Mouse (Mus musculus): ENCODE measurements around the gene Gnb1l. TPM values are rescaled to one million over a fixed set of nuclear protein-coding genes. Genes with fewer than 3 reads are reported as not detected.

Gnb1l gene
- polyA plus RNA-seq, 1 experiment: 13.7 TPM

DNA sequence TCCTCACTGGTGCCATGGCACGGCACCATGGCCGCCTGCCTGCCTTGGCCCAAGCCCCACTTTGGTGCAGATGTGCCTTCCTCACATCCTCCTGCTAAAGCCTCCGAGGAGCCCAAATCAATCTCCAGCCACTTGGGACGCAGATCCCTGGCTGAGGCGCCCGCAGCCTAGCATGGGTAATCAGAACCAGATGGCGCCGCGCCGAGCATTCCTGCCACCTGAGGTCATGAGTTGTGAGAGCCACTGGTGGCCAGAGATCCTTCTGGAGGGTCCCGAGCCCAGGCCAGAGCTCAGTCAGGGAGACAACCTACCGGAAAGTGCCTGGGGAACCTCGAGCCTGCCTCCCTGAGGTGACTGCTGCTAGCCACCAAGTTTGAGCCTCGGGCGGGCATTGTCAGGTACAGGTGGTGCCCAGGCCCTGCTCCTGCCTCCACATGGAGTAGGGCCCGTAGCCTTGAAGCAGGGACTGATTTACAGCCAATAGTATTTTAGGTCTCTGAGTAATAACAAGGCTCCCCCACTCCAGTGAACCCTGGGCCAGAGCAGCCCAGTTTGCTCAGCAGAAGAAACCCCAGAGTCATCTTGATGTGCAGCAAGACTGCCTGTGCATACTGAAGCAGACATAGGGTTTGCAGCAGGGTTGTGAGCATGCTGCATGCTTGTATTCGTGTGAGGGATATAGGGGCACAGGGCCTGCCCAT lies 56.9 kb downstream of the Gnb1l start:
- no peak overlapping the region for H3K9ac ChIP-seq (ENCODE audit: low read depth, poor library complexity, severe bottlenecking)
- H3K27me3 ChIP-seq (ENCODE audit: control insufficient read depth, insufficient read depth, low read length, poor library complexity, severe bottlenecking): no peaks in the 10 kb centered on the region
- no peak for TF ChIP-seq EP300 (IDR thresholded peaks at IDR 0.05; ENCODE audit: insufficient read depth, low read depth, low read length)
- no peak for TF ChIP-seq POLR2A (IDR thresholded peaks at IDR 0.05; ENCODE audit: insufficient read depth, low read length)
- TF ChIP-seq CTCF (IDR thresholded peaks at IDR 0.05; ENCODE audit: low read depth, low read length): no peak
- H3K27ac ChIP-seq (ENCODE audit: insufficient read depth, low read length): no peak overlapping the region
- H3K36me3 ChIP-seq (ENCODE audit: control insufficient read depth, insufficient read depth, low read length, poor library complexity, severe bottlenecking): no peaks in the 10 kb centered on the region
- H3K4me1 ChIP-seq (ENCODE audit: control insufficient read depth, insufficient read depth, low read length): no peaks in the 10 kb centered on the region
- H3K9me3 ChIP-seq (replicated peaks; ENCODE audit: control insufficient read depth, insufficient read depth, low read length, poor library complexity, severe bottlenecking): no peaks in the 10 kb centered on the region
- no peak overlapping the region for H3K4me3 ChIP-seq (ENCODE audit: low read depth, low read length)

DNA sequence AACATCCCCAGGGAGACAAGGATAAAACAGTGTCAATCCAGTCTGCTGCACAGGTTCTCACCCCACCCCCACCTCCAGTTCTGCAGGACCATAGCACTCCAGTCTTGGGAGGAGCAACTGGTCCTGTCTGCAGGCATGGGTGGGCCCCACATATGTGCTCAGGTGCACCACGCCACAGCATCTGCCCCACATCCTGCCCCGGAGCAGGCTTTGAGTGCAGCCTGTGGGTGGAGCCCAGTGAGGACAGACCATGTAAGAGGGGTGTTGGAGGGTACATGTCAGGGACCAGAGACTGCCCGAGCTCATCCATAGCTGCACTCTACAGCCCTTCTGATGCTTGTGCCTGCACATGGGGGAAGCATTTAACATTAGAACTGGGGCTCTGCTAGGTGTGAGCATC lies 57.9 kb downstream of the Gnb1l start:
- TF ChIP-seq POLR2A (IDR thresholded peaks at IDR 0.05; ENCODE audit: insufficient read depth, low read length) (no peak), CTCF (IDR thresholded peaks at IDR 0.05; ENCODE audit: low read depth, low read length) (no peak), EP300 (IDR thresholded peaks at IDR 0.05; ENCODE audit: insufficient read depth, low read depth, low read length) (no peak)
- Histone ChIP-seq H3K36me3 (ENCODE audit: control insufficient read depth, insufficient read depth, low read length, poor library complexity, severe bottlenecking) (no peaks in the 10 kb centered on the region), H3K27ac (ENCODE audit: insufficient read depth, low read length) (no peak overlapping the region), H3K4me1 (ENCODE audit: control insufficient read depth, insufficient read depth, low read length) (no peaks in the 10 kb centered on the region), H3K9me3 (replicated peaks; ENCODE audit: control insufficient read depth, insufficient read depth, low read length, poor library complexity, severe bottlenecking) (no peaks in the 10 kb centered on the region), H3K9ac (ENCODE audit: low read depth, poor library complexity, severe bottlenecking) (no peak overlapping the region), H3K4me3 (ENCODE audit: low read depth, low read length) (no peak overlapping the region), H3K27me3 (ENCODE audit: control insufficient read depth, insufficient read depth, low read length, poor library complexity, severe bottlenecking) (no peaks in the 10 kb centered on the region)

DNA sequence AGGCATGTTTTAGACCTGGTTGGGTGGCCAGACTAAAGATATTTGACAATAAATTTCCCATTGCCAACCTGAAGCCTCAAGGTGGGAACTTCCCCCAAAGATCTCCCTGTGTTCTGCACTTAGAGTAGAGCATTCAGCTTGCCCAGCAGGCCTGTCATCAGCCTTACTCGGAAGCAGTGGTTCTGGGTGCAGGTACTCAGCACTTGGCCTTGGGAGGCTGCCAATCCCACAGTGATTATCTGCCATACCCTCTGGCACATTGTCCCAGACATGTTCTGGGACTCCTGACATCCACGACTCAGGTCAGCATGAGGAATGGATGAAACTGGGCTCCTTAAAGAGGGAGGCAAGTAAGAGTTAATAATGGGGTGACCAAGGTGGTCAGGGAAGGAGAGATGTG lies 66.0 kb downstream of the Gnb1l start:
- Histone ChIP-seq H3K4me1 (ENCODE audit: control insufficient read depth, insufficient read depth, low read length) (no peaks in the 10 kb centered on the region), H3K9me3 (replicated peaks; ENCODE audit: control insufficient read depth, insufficient read depth, low read length, poor library complexity, severe bottlenecking) (no peaks in the 10 kb centered on the region), H3K9ac (ENCODE audit: low read depth, poor library complexity, severe bottlenecking) (no peak overlapping the region), H3K27me3 (ENCODE audit: control insufficient read depth, insufficient read depth, low read length, poor library complexity, severe bottlenecking) (no peaks in the 10 kb centered on the region), H3K4me3 (ENCODE audit: low read depth, low read length) (no peak overlapping the region), H3K27ac (ENCODE audit: insufficient read depth, low read length) (no peak overlapping the region), H3K36me3 (ENCODE audit: control insufficient read depth, insufficient read depth, low read length, poor library complexity, severe bottlenecking) (no peaks in the 10 kb centered on the region)
- no peak for TF ChIP-seq CTCF (IDR thresholded peaks at IDR 0.05; ENCODE audit: low read depth, low read length)
- TF ChIP-seq EP300 (IDR thresholded peaks at IDR 0.05; ENCODE audit: insufficient read depth, low read depth, low read length): no peak
- TF ChIP-seq POLR2A (IDR thresholded peaks at IDR 0.05; ENCODE audit: insufficient read depth, low read length): no peak

DNA sequence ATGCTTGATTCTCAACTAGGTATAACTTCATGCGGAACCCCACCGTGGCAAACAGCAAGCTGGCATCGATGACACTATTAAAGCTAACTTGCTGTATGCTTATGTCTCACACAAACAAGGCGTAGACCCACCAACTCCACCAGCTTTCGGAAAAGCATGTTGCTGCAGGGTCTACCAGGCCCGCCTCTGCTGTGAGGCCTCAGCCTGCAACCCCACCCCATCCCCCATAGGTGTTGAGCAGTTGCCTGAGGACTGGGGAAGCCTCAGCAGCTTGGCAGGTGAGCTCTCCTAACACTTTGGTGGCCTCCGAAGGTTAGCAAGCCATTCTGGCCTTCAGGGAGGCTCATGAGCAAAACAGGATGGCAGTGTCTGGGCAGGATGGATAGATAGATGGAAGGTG lies 70.1 kb downstream of the Gnb1l start:
- H3K4me3 ChIP-seq (ENCODE audit: low read depth, low read length): no peak overlapping the region
- H3K9me3 ChIP-seq (replicated peaks; ENCODE audit: control insufficient read depth, insufficient read depth, low read length, poor library complexity, severe bottlenecking): no peaks in the 10 kb centered on the region
- TF ChIP-seq CTCF (IDR thresholded peaks at IDR 0.05; ENCODE audit: low read depth, low read length): no peak
- no peak for TF ChIP-seq POLR2A (IDR thresholded peaks at IDR 0.05; ENCODE audit: insufficient read depth, low read length)
- no peak for TF ChIP-seq EP300 (IDR thresholded peaks at IDR 0.05; ENCODE audit: insufficient read depth, low read depth, low read length)
- H3K9ac ChIP-seq (ENCODE audit: low read depth, poor library complexity, severe bottlenecking): no peak overlapping the region
- H3K36me3 ChIP-seq (ENCODE audit: control insufficient read depth, insufficient read depth, low read length, poor library complexity, severe bottlenecking): no peaks in the 10 kb centered on the region
- no peak overlapping the region for H3K27ac ChIP-seq (ENCODE audit: insufficient read depth, low read length)
- no peaks in the 10 kb centered on the region for H3K4me1 ChIP-seq (ENCODE audit: control insufficient read depth, insufficient read depth, low read length)
- H3K27me3 ChIP-seq (ENCODE audit: control insufficient read depth, insufficient read depth, low read length, poor library complexity, severe bottlenecking): no peaks in the 10 kb centered on the region

DNA sequence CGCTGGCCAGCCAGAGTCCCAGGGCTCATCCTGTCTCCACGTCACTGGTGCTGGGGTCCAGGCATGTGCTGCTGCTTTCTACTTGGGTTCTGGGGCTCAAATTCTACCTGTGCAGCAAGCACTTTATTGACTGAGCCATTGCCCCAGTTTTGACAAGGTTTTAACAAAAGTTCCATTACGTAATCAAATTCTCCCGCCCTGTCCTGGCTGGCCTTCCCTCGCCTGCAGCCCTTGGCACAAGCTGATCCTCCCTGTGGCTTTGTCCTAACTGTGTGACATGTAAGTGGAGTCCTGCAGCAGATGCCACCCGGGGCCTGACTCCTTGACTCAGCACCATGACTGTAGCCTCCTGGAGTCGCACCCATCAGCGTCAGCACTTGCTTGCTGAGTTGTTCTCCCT lies 75.7 kb downstream of the Gnb1l start:
- no peaks in the 10 kb centered on the region for H3K36me3 ChIP-seq (ENCODE audit: control insufficient read depth, insufficient read depth, low read length, poor library complexity, severe bottlenecking)
- no peak overlapping the region for H3K27ac ChIP-seq (ENCODE audit: insufficient read depth, low read length)
- TF ChIP-seq CTCF (IDR thresholded peaks at IDR 0.05; ENCODE audit: low read depth, low read length): no peak
- no peak for TF ChIP-seq EP300 (IDR thresholded peaks at IDR 0.05; ENCODE audit: insufficient read depth, low read depth, low read length)
- no peak for TF ChIP-seq POLR2A (IDR thresholded peaks at IDR 0.05; ENCODE audit: insufficient read depth, low read length)
- H3K27me3 ChIP-seq (ENCODE audit: control insufficient read depth, insufficient read depth, low read length, poor library complexity, severe bottlenecking): 0 out of 2 replicates have a peak, but pooled peaks cover under 1% of the 10 kb centered on the region
- no peak overlapping the region for H3K4me3 ChIP-seq (ENCODE audit: low read depth, low read length)
- H3K9me3 ChIP-seq (replicated peaks; ENCODE audit: control insufficient read depth, insufficient read depth, low read length, poor library complexity, severe bottlenecking): no peaks in the 10 kb centered on the region
- H3K4me1 ChIP-seq (ENCODE audit: control insufficient read depth, insufficient read depth, low read length): no peaks in the 10 kb centered on the region
- no peak overlapping the region for H3K9ac ChIP-seq (ENCODE audit: low read depth, poor library complexity, severe bottlenecking)

- Histone ChIP-seq H3K9ac (ENCODE audit: low read depth, poor library complexity, severe bottlenecking) (no peak overlapping the region), H3K27me3 (ENCODE audit: control insufficient read depth, insufficient read depth, low read length, poor library complexity, severe bottlenecking) (peaks cover 16% of the 10 kb centered on the region), H3K4me1 (ENCODE audit: control insufficient read depth, insufficient read depth, low read length) (no peaks in the 10 kb centered on the region), H3K27ac (ENCODE audit: insufficient read depth, low read length) (no peak overlapping the region), H3K36me3 (ENCODE audit: control insufficient read depth, insufficient read depth, low read length, poor library complexity, severe bottlenecking) (no peaks in the 10 kb centered on the region), H3K9me3 (replicated peaks; ENCODE audit: control insufficient read depth, insufficient read depth, low read length, poor library complexity, severe bottlenecking) (no peaks in the 10 kb centered on the region), H3K4me3 (ENCODE audit: low read depth, low read length) (no peak overlapping the region)
- TF ChIP-seq EP300 (IDR thresholded peaks at IDR 0.05; ENCODE audit: insufficient read depth, low read depth, low read length) (no peak), CTCF (IDR thresholded peaks at IDR 0.05; ENCODE audit: low read depth, low read length) (no peak), POLR2A (IDR thresholded peaks at IDR 0.05; ENCODE audit: insufficient read depth, low read length) (no peak)
These were observed 78.6 kb downstream of the Gnb1l start for GRCm38 (mm10) chr16:18577071-18577470.

All from ES-Bruce4 (cell line).